Mouse (Mus musculus) hindbrain, embryonic 13.5 days (tissue): ENCODE results near the gene Lrrc49. TPM values are rescaled to one million over a fixed set of nuclear protein-coding genes. Genes with fewer than 3 reads are reported as not detected.

ENCODE experiments used
- ATAC-seq: fragments of 200-750 bp; cut with Nextera tagmentation; 2 replicates; pipeline ENCODE4 v1.8.0; 2017; ENCODE audit warnings: moderate TSS enrichment; ENCODE audit not compliant: low FRiP score
- H3K27ac ChIP-seq: fragments of 300-500 bp; sonication (generic); 2 replicates; pipeline ENCODE4 v1.5.1; 2015; ENCODE audit warnings: inconsistent platforms, mild to moderate bottlenecking, moderate library complexity
- H3K27me3 ChIP-seq: fragments of 300-500 bp; sonication (generic); 2 replicates; pipeline ENCODE4 v1.6.1; 2015; ENCODE audit warnings: mild to moderate bottlenecking, inconsistent platforms
- H3K36me3 ChIP-seq: fragments of 300-500 bp; sonication (generic); 2 replicates; pipeline ENCODE4 v1.6.1; 2015; ENCODE audit warnings: mild to moderate bottlenecking, inconsistent platforms
- H3K4me1 ChIP-seq: fragments of 300-500 bp; sonication (generic); replicated peaks from 2 replicates; pipeline ENCODE4 v1.6.1; 2015; ENCODE audit warnings: inconsistent platforms
- H3K4me2 ChIP-seq: fragments of 300-500 bp; sonication (generic); 2 replicates; pipeline ENCODE4 v1.6.1; 2015; ENCODE audit warnings: inconsistent platforms, mild to moderate bottlenecking, moderate library complexity
- H3K4me3 ChIP-seq: fragments of 300-500 bp; sonication (generic); 2 replicates; pipeline ENCODE4 v1.5.1; 2015; ENCODE audit warnings: mild to moderate bottlenecking, inconsistent platforms
- H3K9ac ChIP-seq: fragments of 300-500 bp; sonication (generic); 2 replicates; pipeline ENCODE4 v1.6.1; 2015; ENCODE audit warnings: mild to moderate bottlenecking, inconsistent platforms
- H3K9me3 ChIP-seq: fragments of 300-500 bp; sonication (generic); 2 replicates; pipeline ENCODE4 v1.6.1; 2016; ENCODE audit warnings: inconsistent platforms
- WGBS: fragments of 180-500 bp; shearing (Covaris S2); methylation state at CpG from one replicate; pipeline ENCODE4 v1.1.7; 2015; 5-methylcytosine and 5-hydroxymethylcytosine counted together
- polyA plus RNA-seq: library from polyadenylated mRNA; unstranded; fragments of >200 nt; fragmentation: Nextera tagmentation; extraction: Ambion mirVana; gene quantifications from 2 replicates; pipeline ENCODE4 v1.2.1, GENCODE M21; 2015

Lrrc49 gene
- polyA plus RNA-seq, 1 experiment from 2014 or later = 70.0 TPM

DNA sequence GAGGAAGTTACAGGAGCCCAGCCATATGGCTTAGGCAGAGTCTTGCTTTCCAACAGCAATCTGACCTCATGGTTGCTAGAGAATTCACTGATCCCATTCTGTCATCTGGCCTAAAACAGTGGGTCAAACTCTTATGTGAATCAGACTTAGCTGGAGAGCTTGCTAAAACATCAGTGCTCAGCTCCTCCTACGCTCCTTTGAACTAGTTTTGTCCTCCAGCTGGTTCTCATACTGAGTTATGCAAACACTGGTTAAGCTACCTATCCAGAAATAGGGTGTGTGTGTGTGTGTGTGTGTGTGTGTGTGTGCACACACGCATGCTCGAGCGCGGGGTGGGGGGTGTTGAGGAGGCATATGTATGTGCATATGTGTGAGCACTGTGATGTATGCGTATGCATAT, 15.4 kb downstream of the Lrrc49 start:
- no peak overlapping the region for H3K9ac ChIP-seq
- 93% methylated on average over 6 of the region's 6 CpGs for WGBS
- no peaks in the 10 kb centered on the region for H3K9me3 ChIP-seq
- ATAC-seq = no peak
- H3K4me1 ChIP-seq = no peaks in the 10 kb centered on the region; the same call in 1 of the 2 replicates
- no peak overlapping the region for H3K4me3 ChIP-seq
- H3K27ac ChIP-seq = no peak overlapping the region
- no peaks in the 10 kb centered on the region for H3K27me3 ChIP-seq
- H3K36me3 ChIP-seq = peaks cover 83% of the 10 kb centered on the region
- no peak overlapping the region for H3K4me2 ChIP-seq

DNA sequence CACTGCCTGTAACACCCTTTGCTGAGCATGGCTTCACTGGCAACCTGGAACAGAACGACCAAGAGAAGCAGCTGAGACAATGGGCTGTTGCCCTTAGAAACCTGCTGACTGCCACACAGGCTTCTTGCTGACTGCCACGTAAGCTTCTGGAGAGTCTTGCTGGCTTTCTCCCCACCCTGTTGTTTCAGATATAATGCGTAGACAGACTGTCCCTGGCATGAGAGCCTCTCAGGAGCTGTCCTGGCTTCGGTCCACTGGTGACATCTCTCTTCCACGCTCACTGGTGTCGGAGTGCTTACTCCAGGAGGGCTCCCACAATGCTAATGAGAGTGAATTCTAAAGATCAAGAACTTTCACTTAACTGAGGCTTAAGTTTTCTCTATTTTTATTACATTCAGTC, 19.1 kb downstream of the Lrrc49 start:
- Histone ChIP-seq H3K27me3 (no peaks in the 10 kb centered on the region), H3K4me1 (no peaks in the 10 kb centered on the region), H3K36me3 (peaks cover 86% of the 10 kb centered on the region), H3K4me2 (no peak overlapping the region), H3K9me3 (no peaks in the 10 kb centered on the region), H3K27ac (no peak overlapping the region), H3K4me3 (no peak overlapping the region), H3K9ac (no peak overlapping the region)
- no peak for ATAC-seq
- WGBS = 76% methylated on average over 6 of the region's 6 CpGs

DNA sequence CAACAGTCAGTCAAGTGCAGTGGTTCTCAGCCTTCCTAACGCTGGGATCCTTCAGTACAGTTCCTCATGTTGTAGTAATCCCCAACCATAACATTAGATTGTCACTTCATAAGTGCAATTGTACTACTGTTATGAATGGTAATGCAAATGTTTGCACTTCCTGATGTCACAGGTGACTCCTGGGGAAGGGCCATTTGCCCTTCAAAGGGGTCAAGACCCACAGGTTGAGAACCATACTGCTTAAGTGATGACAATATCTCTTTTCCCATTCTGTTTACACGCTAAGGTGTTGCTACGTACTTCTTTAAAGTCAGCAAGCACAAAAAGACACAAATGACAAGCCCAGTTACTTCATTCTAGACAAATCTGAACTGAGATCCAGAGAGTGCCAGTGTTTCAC, 22.4 kb downstream of the Lrrc49 start:
- WGBS = 97% methylated on average over 3 of the region's 3 CpGs
- peaks cover 79% of the 10 kb centered on the region for H3K36me3 ChIP-seq

DNA sequence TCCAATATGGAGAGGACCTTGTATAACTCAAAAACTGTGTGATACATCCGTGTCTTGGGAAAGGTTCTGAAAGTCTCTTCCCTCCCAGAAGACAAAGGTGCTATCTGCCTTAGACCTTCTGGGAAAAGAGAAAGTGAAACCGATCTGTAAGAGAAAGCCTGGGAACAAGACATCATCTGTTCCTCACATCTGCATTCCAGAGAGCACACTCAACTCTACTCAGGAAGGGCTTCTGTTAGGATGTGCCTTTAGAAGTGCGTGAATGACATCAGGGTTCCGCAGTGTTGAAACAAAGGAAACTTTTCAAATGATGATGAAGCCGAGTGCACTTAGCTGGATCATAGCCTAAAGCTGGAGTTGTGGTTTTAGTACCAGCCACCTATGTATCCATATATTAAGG, 23.1 kb downstream of the Lrrc49 start:
- H3K27me3 ChIP-seq = no peaks in the 10 kb centered on the region
- 95% methylated on average over 5 of the region's 5 CpGs for WGBS
- peaks cover 74% of the 10 kb centered on the region for H3K36me3 ChIP-seq

More for the DNA sequence above, 22.4 kb downstream of the Lrrc49 start:
- no peak overlapping the region for H3K4me2 ChIP-seq
- H3K4me1 ChIP-seq = peaks cover 4% of the 10 kb centered on the region
- no peaks in the 10 kb centered on the region for H3K9me3 ChIP-seq
- no peak overlapping the region for H3K4me3 ChIP-seq
- no peak for ATAC-seq
- H3K27ac ChIP-seq = no peak overlapping the region
- no peak overlapping the region for H3K9ac ChIP-seq
- H3K27me3 ChIP-seq = no peaks in the 10 kb centered on the region

DNA sequence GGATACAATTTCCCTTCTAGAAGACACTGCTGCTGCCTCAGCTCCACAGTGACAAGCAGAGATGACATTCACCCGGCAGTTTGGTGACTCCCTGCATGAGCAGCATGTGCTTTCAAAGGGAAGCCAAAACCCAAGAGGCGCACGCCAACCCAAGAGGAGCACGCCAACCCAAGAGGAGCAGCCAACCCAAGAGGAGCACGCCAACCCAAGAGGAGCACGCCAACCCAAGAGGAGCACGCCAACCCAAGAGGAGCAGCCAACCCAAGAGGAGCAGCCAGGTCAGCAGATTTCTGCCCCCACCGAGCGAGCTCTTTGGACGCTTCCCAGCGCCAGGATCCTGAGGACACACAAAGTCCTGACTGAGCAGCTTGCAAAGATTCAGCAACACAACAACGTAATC, 23.6 kb downstream of the Lrrc49 start:
- Histone ChIP-seq H3K9ac (no peak overlapping the region), H3K4me2 (no peak overlapping the region), H3K9me3 (no peaks in the 10 kb centered on the region), H3K27me3 (no peaks in the 10 kb centered on the region), H3K4me3 (no peak overlapping the region), H3K36me3 (peaks cover 69% of the 10 kb centered on the region), H3K4me1 (peaks cover 4% of the 10 kb centered on the region), H3K27ac (no peak overlapping the region)
- no peak for ATAC-seq
- WGBS = 99% methylated on average over 12 of the region's 12 CpGs

More for the DNA sequence above, 23.1 kb downstream of the Lrrc49 start:
- ATAC-seq = no peak
- Histone ChIP-seq H3K27ac (no peak overlapping the region), H3K4me1 (peaks cover 4% of the 10 kb centered on the region), H3K9ac (no peak overlapping the region), H3K4me2 (no peak overlapping the region), H3K9me3 (no peaks in the 10 kb centered on the region), H3K4me3 (no peak overlapping the region)

GRCm38 (mm10) chr9:60662936-60663335, 25.0 kb downstream of the Lrrc49 start:
- no peaks in the 10 kb centered on the region for H3K9me3 ChIP-seq
- no peak overlapping the region for H3K9ac ChIP-seq
- ATAC-seq = no peak
- H3K27ac ChIP-seq = no peak overlapping the region
- H3K4me1 ChIP-seq = peaks cover 4% of the 10 kb centered on the region
- H3K27me3 ChIP-seq = no peaks in the 10 kb centered on the region
- H3K36me3 ChIP-seq = peaks cover 58% of the 10 kb centered on the region
- H3K4me3 ChIP-seq = no peak overlapping the region
- 83% methylated on average over 2 of the region's 2 CpGs for WGBS
- no peak overlapping the region for H3K4me2 ChIP-seq

DNA sequence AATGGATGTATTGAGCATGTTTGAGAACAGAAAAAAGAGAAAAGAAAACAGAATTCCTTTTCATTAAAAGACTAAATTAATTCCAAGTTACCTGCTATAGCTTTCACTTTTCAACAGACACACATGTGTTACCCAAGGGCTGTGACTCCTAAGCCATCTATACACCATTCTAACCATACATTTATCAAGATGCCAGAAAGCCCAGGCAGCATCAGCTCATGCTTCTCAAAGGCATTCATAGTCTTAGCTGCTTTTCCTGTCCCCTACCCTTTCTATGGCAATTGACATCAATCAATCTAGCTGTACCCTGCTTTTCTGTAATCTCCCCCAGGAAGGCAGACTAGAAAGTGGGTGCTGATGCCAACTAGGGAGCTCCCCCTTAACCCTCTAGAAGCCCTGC, 34.4 kb downstream of the Lrrc49 start:
- Histone ChIP-seq H3K9ac (no peak overlapping the region), H3K27ac (no peak overlapping the region), H3K9me3 (no peaks in the 10 kb centered on the region), H3K4me3 (no peak overlapping the region), H3K36me3 (peaks cover 5% of the 10 kb centered on the region; the same call in 1 of the 2 replicates), H3K27me3 (no peaks in the 10 kb centered on the region), H3K4me1 (peaks cover 23% of the 10 kb centered on the region), H3K4me2 (no peak overlapping the region)
- no peak for ATAC-seq

- WGBS = 90% methylated on average over 1 of the region's 1 CpGs
- Histone ChIP-seq H3K4me2 (no peak overlapping the region), H3K27ac (no peak overlapping the region), H3K36me3 (peaks cover 3% of the 10 kb centered on the region; the same call in 1 of the 2 replicates), H3K27me3 (no peaks in the 10 kb centered on the region), H3K9ac (no peak overlapping the region), H3K4me1 (peaks cover 28% of the 10 kb centered on the region), H3K4me3 (no peak overlapping the region), H3K9me3 (no peaks in the 10 kb centered on the region)
- no peak for ATAC-seq
Observed at GRCm38 (mm10) chr9:60653137-60653536, 34.8 kb downstream of the Lrrc49 start.

DNA sequence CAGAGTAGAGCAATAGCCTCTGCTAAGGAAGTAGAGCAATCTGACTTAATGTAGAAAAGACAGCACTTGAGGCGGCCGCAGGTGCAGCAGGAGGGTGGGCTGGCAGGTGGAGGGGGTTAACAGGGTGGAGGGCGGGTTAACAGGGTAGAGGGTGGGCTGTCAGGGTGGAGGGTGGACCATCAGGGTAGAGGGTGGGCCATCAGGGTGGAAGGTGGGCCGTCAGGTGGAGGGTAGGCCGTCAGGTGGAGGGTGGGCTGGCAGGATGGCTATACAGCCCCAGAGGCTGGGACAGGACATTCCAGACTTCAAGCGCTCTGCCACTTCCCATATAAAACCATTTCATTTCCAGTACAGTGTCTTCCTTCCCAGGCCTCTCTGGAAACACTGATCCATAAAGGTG, 37.7 kb downstream of the Lrrc49 start:
- Histone ChIP-seq H3K4me3 (no peak overlapping the region), H3K9ac (0 out of 2 replicates have a peak overlapping the region, but pooled peaks have one; percentile 13), H3K36me3 (no peaks in the 10 kb centered on the region; the same call in 1 of the 2 replicates), H3K9me3 (no peaks in the 10 kb centered on the region), H3K27ac (peak overlapping the region; percentile 30; the same call in 1 of the 2 replicates), H3K4me2 (no peak overlapping the region), H3K27me3 (no peaks in the 10 kb centered on the region), H3K4me1 (peaks cover 30% of the 10 kb centered on the region)
- no peak for ATAC-seq
- 57% methylated on average over 6 of the region's 6 CpGs for WGBS

GRCm38 (mm10) chr9:60648981-60649975, 38.7 kb downstream of the Lrrc49 start:
- 0 out of 2 replicates have a peak, but pooled peaks have one; percentile 36 for ATAC-seq
- Histone ChIP-seq H3K36me3 (peaks cover 5% of the 10 kb centered on the region), H3K9ac (peak overlapping the region; percentile 58), H3K4me2 (peak overlapping the region; percentile 41), H3K4me1 (peaks cover 30% of the 10 kb centered on the region), H3K27ac (peak overlapping the region; percentile 81), H3K9me3 (no peaks in the 10 kb centered on the region), H3K27me3 (no peaks in the 10 kb centered on the region), H3K4me3 (0 out of 2 replicates have a peak overlapping the region, but pooled peaks have one; percentile 19)
- WGBS = 18% methylated on average over 18 of the region's 18 CpGs

DNA sequence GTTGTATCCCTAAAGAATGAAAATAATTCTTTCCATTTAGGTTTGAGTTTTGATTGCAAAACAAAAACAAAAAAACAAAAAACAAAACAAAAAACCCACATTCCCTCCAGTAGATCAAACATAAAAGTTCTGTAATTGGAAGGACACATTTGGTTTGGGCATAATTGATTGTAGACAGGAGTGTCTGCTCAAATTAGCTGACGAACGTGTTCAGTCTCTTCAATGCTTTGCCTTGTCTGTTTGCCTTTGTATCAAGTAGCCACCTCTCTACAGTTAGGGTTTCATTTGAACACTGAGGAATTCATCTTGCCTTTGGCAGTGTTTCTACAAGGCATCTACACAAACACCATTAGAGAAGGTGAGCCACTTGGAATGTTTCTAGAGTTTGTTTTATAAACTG, 54.4 kb downstream of the Lrrc49 start:
- Histone ChIP-seq H3K4me1 (no peaks in the 10 kb centered on the region; the same call in 1 of the 2 replicates), H3K9me3 (no peaks in the 10 kb centered on the region), H3K4me2 (no peak overlapping the region), H3K27me3 (no peaks in the 10 kb centered on the region), H3K27ac (no peak overlapping the region), H3K36me3 (no peaks in the 10 kb centered on the region), H3K4me3 (no peak overlapping the region), H3K9ac (no peak overlapping the region)
- whole genome bisulfite sequencing = 50% methylated on average over 2 of the region's 2 CpGs
- ATAC-seq = no peak

GRCm38 (mm10) chr9:60626311-60626791, 61.6 kb downstream of the Lrrc49 start:
- WGBS = 69% methylated on average over 7 of the region's 7 CpGs
- no peak for ATAC-seq
- Histone ChIP-seq H3K4me2 (no peak overlapping the region), H3K9me3 (no peaks in the 10 kb centered on the region), H3K36me3 (no peaks in the 10 kb centered on the region), H3K27me3 (no peaks in the 10 kb centered on the region), H3K27ac (peak overlapping the region; percentile 45), H3K9ac (no peak overlapping the region), H3K4me3 (no peak overlapping the region), H3K4me1 (peaks cover 20% of the 10 kb centered on the region)
